Mouse (Mus musculus): Measurements from ENCODE around the gene Trpc1. TPM values are rescaled to one million over a fixed set of nuclear protein-coding genes. Genes with fewer than 3 reads are reported as not detected.
A peak's percentile ranks its signal among the peaks of the same experiment; 100 is the strongest.

Trpc1 gene
- polyA plus RNA-seq, 1 experiment: 26.2 TPM

DNA sequence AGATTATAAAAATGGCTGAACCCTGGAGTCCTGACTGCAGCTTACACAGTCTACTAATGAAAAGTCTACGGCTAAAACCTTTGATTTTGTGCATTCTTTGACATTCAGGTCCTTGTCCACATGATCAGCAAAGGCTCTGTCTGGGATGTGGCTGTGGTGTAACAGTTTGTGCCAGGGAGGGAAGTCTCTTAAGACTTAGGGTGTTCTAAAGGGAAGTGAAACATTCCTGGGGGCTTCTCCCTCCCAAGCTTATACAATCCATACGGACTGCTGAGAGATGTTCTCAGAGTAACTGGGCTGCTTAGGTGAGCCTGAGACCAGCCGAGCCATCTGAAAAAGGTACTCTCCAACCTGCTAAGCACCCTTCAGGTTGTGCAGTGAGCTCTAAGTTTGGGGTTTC lies 12.1 kb upstream of the Trpc1 start:
- TF ChIP-seq CTCF (IDR thresholded peaks at IDR 0.05; ENCODE audit: extremely low read depth, insufficient read depth, low read length): no peak
- no peak for TF ChIP-seq POLR2A (IDR thresholded peaks at IDR 0.05; ENCODE audit: extremely low read depth, insufficient read depth, low read length)
- Histone ChIP-seq H3K4me1 (ENCODE audit: control insufficient read depth, insufficient read depth, low read length) (no peaks in the 10 kb centered on the region), H3K4me3 (ENCODE audit: insufficient read depth, low read length) (no peak overlapping the region), H3K27ac (ENCODE audit: insufficient read depth, low read length) (no peak overlapping the region)

DNA sequence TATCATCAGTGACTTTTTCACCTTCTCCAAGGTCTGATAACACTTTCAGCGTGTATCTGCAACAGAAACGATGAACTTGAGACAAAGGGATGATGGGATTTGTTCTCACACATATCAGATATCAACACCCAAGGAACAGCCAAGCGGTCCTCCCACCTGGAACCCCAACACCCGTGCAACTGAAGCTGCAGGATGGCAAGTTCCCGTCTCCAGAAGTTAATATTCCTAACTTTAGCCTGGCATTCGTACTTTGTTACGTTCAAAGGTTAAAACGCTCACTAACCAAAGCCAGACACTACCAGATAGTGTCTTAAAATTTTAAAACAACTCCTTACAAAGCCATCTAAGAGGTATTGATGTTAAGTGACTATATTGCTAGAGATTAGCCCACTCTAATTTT lies 11.2 kb upstream of the Trpc1 start:
- Histone ChIP-seq H3K27ac (ENCODE audit: insufficient read depth, low read length) (no peak overlapping the region), H3K4me3 (ENCODE audit: insufficient read depth, low read length) (no peak overlapping the region), H3K4me1 (ENCODE audit: control insufficient read depth, insufficient read depth, low read length) (no peaks in the 10 kb centered on the region)
- TF ChIP-seq CTCF (IDR thresholded peaks at IDR 0.05; ENCODE audit: extremely low read depth, insufficient read depth, low read length) (no peak), POLR2A (IDR thresholded peaks at IDR 0.05; ENCODE audit: extremely low read depth, insufficient read depth, low read length) (no peak)

GRCm38 (mm10) chr9:95750746-95751145 lies 571 bp upstream of the Trpc1 start:
- Histone ChIP-seq H3K4me1 (ENCODE audit: control insufficient read depth, insufficient read depth, low read length) (peaks cover 2% of the 10 kb centered on the region; the same call in 1 of the 2 replicates), H3K4me3 (ENCODE audit: insufficient read depth, low read length) (peak overlapping the region; percentile 93; the same call in 1 of the 2 replicates), H3K27ac (ENCODE audit: insufficient read depth, low read length) (no peak overlapping the region)
- TF ChIP-seq CTCF (IDR thresholded peaks at IDR 0.05; ENCODE audit: extremely low read depth, insufficient read depth, low read length): no peak
- no peak for TF ChIP-seq POLR2A (IDR thresholded peaks at IDR 0.05; ENCODE audit: extremely low read depth, insufficient read depth, low read length)

DNA sequence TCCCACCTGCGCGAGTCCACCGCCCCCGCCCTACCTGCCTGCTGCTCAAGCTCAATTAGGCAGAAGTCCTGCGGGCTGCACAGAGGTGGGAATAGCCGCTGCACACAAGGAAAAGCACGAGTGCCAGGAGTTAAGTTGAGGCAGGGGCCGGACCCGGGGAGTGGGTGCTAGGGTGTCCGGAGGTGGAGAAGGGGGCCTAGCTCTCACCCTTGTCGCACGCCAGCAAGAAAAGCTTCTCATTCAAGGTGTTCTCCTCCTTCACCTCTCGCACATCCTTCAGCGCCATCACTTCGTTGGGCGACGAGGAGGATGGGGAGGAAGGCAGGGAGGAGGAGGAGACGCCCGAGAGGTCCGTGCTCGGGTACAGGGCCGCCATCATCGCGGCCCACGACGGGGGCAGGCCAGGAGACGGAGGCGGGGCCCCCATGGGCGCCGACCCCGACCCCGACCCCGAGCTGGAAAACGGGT lies 680 bp downstream of the Trpc1 start:
- Histone ChIP-seq H3K27ac (ENCODE audit: insufficient read depth, low read length) (peak overlapping the region; percentile 95), H3K4me1 (ENCODE audit: control insufficient read depth, insufficient read depth, low read length) (peaks cover 2% of the 10 kb centered on the region; the same call in 1 of the 2 replicates), H3K4me3 (ENCODE audit: insufficient read depth, low read length) (peak overlapping the region; percentile 93)
- TF ChIP-seq POLR2A (IDR thresholded peaks at IDR 0.05; ENCODE audit: extremely low read depth, insufficient read depth, low read length): no peak
- no peak for TF ChIP-seq CTCF (IDR thresholded peaks at IDR 0.05; ENCODE audit: extremely low read depth, insufficient read depth, low read length)

DNA sequence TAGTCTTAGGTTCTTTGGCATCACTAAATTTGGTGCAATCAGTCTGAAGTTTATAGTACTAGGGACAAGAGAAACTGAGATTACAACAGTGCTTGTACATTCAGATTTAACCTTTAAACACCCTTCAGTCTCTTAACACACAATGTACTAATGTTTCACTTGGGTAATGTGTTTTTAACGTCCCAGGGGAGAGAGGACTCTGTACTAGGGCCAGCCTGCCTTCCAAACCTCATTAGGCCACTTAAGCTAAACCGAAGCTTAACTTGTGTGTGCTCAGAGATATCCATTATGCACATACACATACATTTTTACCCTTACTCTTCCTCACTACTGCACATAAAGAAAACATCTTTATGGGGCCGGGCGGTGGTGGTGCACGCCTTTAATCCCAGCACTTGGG lies 2.9 kb downstream of the Trpc1 start:
- peaks cover 2% of the 10 kb centered on the region; the same call in 1 of the 2 replicates for H3K4me1 ChIP-seq (ENCODE audit: control insufficient read depth, insufficient read depth, low read length)
- no peak overlapping the region for H3K27ac ChIP-seq (ENCODE audit: insufficient read depth, low read length)
- no peak for TF ChIP-seq POLR2A (IDR thresholded peaks at IDR 0.05; ENCODE audit: extremely low read depth, insufficient read depth, low read length)
- TF ChIP-seq CTCF (IDR thresholded peaks at IDR 0.05; ENCODE audit: extremely low read depth, insufficient read depth, low read length): no peak
- no peak overlapping the region; the same call in 1 of the 2 replicates for H3K4me3 ChIP-seq (ENCODE audit: insufficient read depth, low read length)

DNA sequence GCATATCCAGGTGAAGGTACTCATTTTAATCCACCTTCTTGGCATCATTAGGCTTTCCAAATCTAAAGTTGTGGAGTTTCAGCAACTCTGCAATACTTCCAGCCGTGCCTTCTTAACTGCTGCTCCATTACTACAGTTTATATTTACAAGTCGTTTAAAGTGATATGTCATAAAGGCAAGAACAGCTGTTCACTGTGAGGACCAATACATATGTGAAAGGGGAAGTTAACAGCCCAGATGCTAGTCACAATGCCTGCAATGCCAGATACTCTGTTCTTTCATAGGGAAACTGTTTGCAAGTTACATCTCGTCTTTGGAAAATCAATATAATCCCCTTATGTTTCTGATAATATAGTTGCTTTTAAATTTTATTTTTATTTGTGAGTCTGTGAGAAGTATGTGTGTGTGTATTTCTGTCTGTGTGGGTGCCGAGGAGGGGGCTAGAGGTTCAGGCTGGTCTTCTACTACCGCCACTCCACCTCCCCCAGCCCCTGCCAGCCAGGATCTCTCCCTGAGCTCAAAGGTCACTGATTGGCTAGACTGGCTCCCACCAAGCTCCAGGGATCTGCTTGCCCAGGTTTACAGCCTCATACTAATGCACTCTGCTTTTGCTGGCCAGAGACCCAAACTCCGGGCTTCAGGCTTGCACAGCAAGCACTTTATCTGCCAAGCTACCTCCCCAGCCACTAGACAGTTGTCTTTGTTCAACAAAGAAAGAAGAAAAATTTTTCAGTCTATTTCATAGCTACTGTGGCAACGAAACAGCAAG lies 5.1 kb downstream of the Trpc1 start:
- Histone ChIP-seq H3K4me3 (ENCODE audit: insufficient read depth, low read length) (no peak overlapping the region), H3K27ac (ENCODE audit: insufficient read depth, low read length) (no peak overlapping the region), H3K4me1 (ENCODE audit: control insufficient read depth, insufficient read depth, low read length) (peaks cover 2% of the 10 kb centered on the region; the same call in 1 of the 2 replicates)
- TF ChIP-seq CTCF (IDR thresholded peaks at IDR 0.05; ENCODE audit: extremely low read depth, insufficient read depth, low read length) (no peak), POLR2A (IDR thresholded peaks at IDR 0.05; ENCODE audit: extremely low read depth, insufficient read depth, low read length) (no peak)

DNA sequence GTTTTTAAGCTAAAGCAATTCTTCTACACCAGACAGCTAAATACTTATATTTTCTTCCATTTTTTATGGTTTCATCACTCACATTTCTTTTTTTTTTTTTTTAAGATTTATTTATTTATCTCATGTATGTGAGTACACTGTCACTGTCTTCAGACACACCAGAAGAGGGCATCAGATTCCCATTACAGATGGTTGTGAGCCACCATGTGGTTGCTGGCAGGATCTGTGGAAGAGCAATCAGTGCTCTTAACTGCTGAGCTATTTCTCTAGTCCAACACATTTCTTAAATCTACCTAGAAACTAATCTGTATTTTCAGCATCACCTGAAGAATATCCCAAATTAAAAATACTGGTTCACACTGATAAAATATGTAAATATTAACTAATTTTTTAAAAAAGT lies 13.9 kb downstream of the Trpc1 start:
- TF ChIP-seq POLR2A (IDR thresholded peaks at IDR 0.05; ENCODE audit: extremely low read depth, insufficient read depth, low read length) (no peak), CTCF (IDR thresholded peaks at IDR 0.05; ENCODE audit: extremely low read depth, insufficient read depth, low read length) (peak; percentile 30; the same call in 1 of the 2 replicates)
- no peaks in the 10 kb centered on the region; the same call in 1 of the 2 replicates for H3K4me1 ChIP-seq (ENCODE audit: control insufficient read depth, insufficient read depth, low read length)
- no peak overlapping the region for H3K27ac ChIP-seq (ENCODE audit: insufficient read depth, low read length)
- H3K4me3 ChIP-seq (ENCODE audit: insufficient read depth, low read length): no peak overlapping the region

GRCm38 (mm10) chr9:95712574-95712973 lies 37.6 kb downstream of the Trpc1 start:
- TF ChIP-seq CTCF (IDR thresholded peaks at IDR 0.05; ENCODE audit: extremely low read depth, insufficient read depth, low read length) (no peak), POLR2A (IDR thresholded peaks at IDR 0.05; ENCODE audit: extremely low read depth, insufficient read depth, low read length) (no peak)
- Histone ChIP-seq H3K4me3 (ENCODE audit: insufficient read depth, low read length) (no peak overlapping the region), H3K27ac (ENCODE audit: insufficient read depth, low read length) (no peak overlapping the region), H3K4me1 (ENCODE audit: control insufficient read depth, insufficient read depth, low read length) (no peaks in the 10 kb centered on the region)

GRCm38 (mm10) chr9:95708943-95709342 lies 41.2 kb downstream of the Trpc1 start:
- Histone ChIP-seq H3K4me3 (ENCODE audit: insufficient read depth, low read length) (no peak overlapping the region), H3K27ac (ENCODE audit: insufficient read depth, low read length) (no peak overlapping the region), H3K4me1 (ENCODE audit: control insufficient read depth, insufficient read depth, low read length) (peaks cover 2% of the 10 kb centered on the region; the same call in 1 of the 2 replicates)
- TF ChIP-seq POLR2A (IDR thresholded peaks at IDR 0.05; ENCODE audit: extremely low read depth, insufficient read depth, low read length) (no peak), CTCF (IDR thresholded peaks at IDR 0.05; ENCODE audit: extremely low read depth, insufficient read depth, low read length) (0 out of 2 replicates have a peak, but pooled peaks have one; percentile 5)

GRCm38 (mm10) chr9:95705371-95705770 lies 44.8 kb downstream of the Trpc1 start:
- no peak overlapping the region for H3K27ac ChIP-seq (ENCODE audit: insufficient read depth, low read length)
- no peak overlapping the region for H3K4me3 ChIP-seq (ENCODE audit: insufficient read depth, low read length)
- peaks cover 2% of the 10 kb centered on the region; the same call in 1 of the 2 replicates for H3K4me1 ChIP-seq (ENCODE audit: control insufficient read depth, insufficient read depth, low read length)
- TF ChIP-seq CTCF (IDR thresholded peaks at IDR 0.05; ENCODE audit: extremely low read depth, insufficient read depth, low read length): no peak
- TF ChIP-seq POLR2A (IDR thresholded peaks at IDR 0.05; ENCODE audit: extremely low read depth, insufficient read depth, low read length): no peak

All from cortical plate, adult 2 months (tissue).